11 mouse cellular contexts compared by ENCODE assay signal in genomic region chr4:141600364-141600763, GRCm38 (mm10). TPM values are rescaled to one million over a fixed set of nuclear protein-coding genes. Genes with fewer than 3 reads are reported as not detected.
DNase-seq lines count a peak whose midpoint lies in the region; ATAC-seq lines count a peak whose summit lies in the region.
"Had no signal": no experiment of that assay in that cellular context is flagged by ENCODE, and none has a peak within 500 bp of the region (broad histone marks: within the 10 kb centered on the region; RNA-seq: fewer than 3 reads in every experiment).

No protein-coding gene starts in this region.

- WGBS in lung, embryonic 16.5 days: 46% methylated on average over 6 of the region's 6 CpGs
- 43% methylated on average over 6 of the region's 6 CpGs for WGBS in heart, embryonic 14.5 days
- 39% methylated on average over 6 of the region's 6 CpGs for WGBS in limb, embryonic 13.5 days
- 30% methylated on average over 6 of the region's 6 CpGs for WGBS in stomach, embryonic 16.5 days

- H3K4me3 ChIP-seq in lung, embryonic 16.5 days (ENCODE audit: low read length): no peak overlapping the region
- peak overlapping the region in 1 of 2 experiments; percentile 62; a peak in 1 of 4 replicates for H3K4me3 ChIP-seq in heart, embryonic 14.5 days (ENCODE audit: control insufficient read depth in 1 of 2, insufficient read depth in 1 of 2, low read depth in 1 of 2, low read length in 2 of 2)
- H3K4me3 ChIP-seq in limb, embryonic 13.5 days: no peak overlapping the region
- H3K4me3 ChIP-seq in stomach, embryonic 16.5 days (replicated peaks; ENCODE audit: low read length): no peak overlapping the region

- no peak overlapping the region for H3K9ac ChIP-seq in lung, embryonic 16.5 days (ENCODE audit: low read length)
- peak overlapping the region; percentile 82; the same call in 1 of the 2 replicates for H3K9ac ChIP-seq in heart, embryonic 14.5 days (ENCODE audit: low read length)
- H3K9ac ChIP-seq in limb, embryonic 13.5 days: no peak overlapping the region
- 0 out of 2 replicates have a peak overlapping the region, but pooled peaks have one; percentile 34 for H3K9ac ChIP-seq in stomach, embryonic 16.5 days (ENCODE audit: low read length)

- no peak for ATAC-seq in lung, embryonic 16.5 days (ENCODE audit: low read depth)
- no peak for ATAC-seq in heart, embryonic 14.5 days (ENCODE audit: insufficient number of reproducible peaks, insufficient read depth, low FRiP score, low read depth)
- ATAC-seq in limb, embryonic 13.5 days (ENCODE audit: low FRiP score, low read depth): no peak
- no peak for ATAC-seq in stomach, embryonic 16.5 days (ENCODE audit: insufficient read depth, low FRiP score)

- DNase-seq in lung, postnatal 14 days: no peak
- DNase-seq in gastrocnemius, postnatal 10 days: no peak
- no peak for DNase-seq in cerebellum, adult 9-10 months
- no peak for DNase-seq in thymus, postnatal 0 days (ENCODE audit: low spot score)
- DNase-seq: cerebellum, adult 11-12 months; thymus, adult 18-20 months had no signal

- H3K36me3 ChIP-seq in lung, embryonic 16.5 days (ENCODE audit: control insufficient read depth, insufficient read depth, low read length): no peaks in the 10 kb centered on the region
- H3K36me3 ChIP-seq in heart, embryonic 14.5 days (ENCODE audit: control insufficient read depth, insufficient read depth, low read length): peaks cover 6% of the 10 kb centered on the region
- peaks cover 8% of the 10 kb centered on the region for H3K36me3 ChIP-seq in limb, embryonic 13.5 days
- no peaks in the 10 kb centered on the region for H3K36me3 ChIP-seq in stomach, embryonic 16.5 days (ENCODE audit: control insufficient read depth, insufficient read depth, low read length)

- H3K9me3 ChIP-seq in lung, embryonic 16.5 days (ENCODE audit: control insufficient read depth, low read length): no peaks in the 10 kb centered on the region
- H3K9me3 ChIP-seq in heart, embryonic 14.5 days (ENCODE audit: control insufficient read depth, low read length): no peaks in the 10 kb centered on the region
- no peaks in the 10 kb centered on the region for H3K9me3 ChIP-seq in limb, embryonic 13.5 days
- H3K9me3 ChIP-seq in stomach, embryonic 16.5 days (replicated peaks; ENCODE audit: control insufficient read depth, low read length): no peaks in the 10 kb centered on the region

- H3K4me1 ChIP-seq in lung, embryonic 16.5 days (replicated peaks; ENCODE audit: control insufficient read depth, insufficient read depth, low read length): peaks cover 42% of the 10 kb centered on the region
- H3K4me1 ChIP-seq in heart, embryonic 14.5 days (ENCODE audit: control insufficient read depth in 2 of 2, insufficient read depth in 2 of 2, low read length in 2 of 2): peaks cover 38 to 55% of the 10 kb centered on the region in 2 experiments
- H3K4me1 ChIP-seq in limb, embryonic 13.5 days: peaks cover 31% of the 10 kb centered on the region
- peaks cover 34% of the 10 kb centered on the region for H3K4me1 ChIP-seq in stomach, embryonic 16.5 days (ENCODE audit: control insufficient read depth, insufficient read depth, low read length)

- no peaks in the 10 kb centered on the region for H3K27me3 ChIP-seq in lung, embryonic 16.5 days (ENCODE audit: control insufficient read depth, insufficient read depth, low read depth, low read length)
- H3K27me3 ChIP-seq in heart, embryonic 14.5 days (ENCODE audit: control insufficient read depth, insufficient read depth, low read length): no peaks in the 10 kb centered on the region
- H3K27me3 ChIP-seq in limb, embryonic 13.5 days: no peaks in the 10 kb centered on the region
- no peaks in the 10 kb centered on the region for H3K27me3 ChIP-seq in stomach, embryonic 16.5 days (ENCODE audit: control insufficient read depth, insufficient read depth, low read length)
- H3K27me3 ChIP-seq: Patski had no signal

- peak overlapping the region; percentile 55; the same call in 1 of the 2 replicates for H3K27ac ChIP-seq in lung, embryonic 16.5 days (ENCODE audit: low read length)
- peak overlapping the region; percentile 29 to 76; a peak in 1 of 4 replicates for H3K27ac ChIP-seq in heart, embryonic 14.5 days (replicated peaks in 1 of 2; ENCODE audit: control insufficient read depth in 1 of 2, insufficient read depth in 1 of 2, low read depth in 2 of 2, low read length in 2 of 2)
- H3K27ac ChIP-seq in limb, embryonic 13.5 days: peak overlapping the region; percentile 84; the same call in 1 of the 2 replicates
- H3K27ac ChIP-seq in stomach, embryonic 16.5 days (ENCODE audit: low read length): peak overlapping the region; percentile 92

- no peak overlapping the region for H3K4me2 ChIP-seq in lung, embryonic 16.5 days (ENCODE audit: low read depth, low read length)
- peak overlapping the region; percentile 63; the same call in 1 of the 2 replicates for H3K4me2 ChIP-seq in heart, embryonic 14.5 days (ENCODE audit: low read length)
- H3K4me2 ChIP-seq in limb, embryonic 13.5 days (replicated peaks): peak overlapping the region; percentile 85
- peak overlapping the region; percentile 89; the same call in 1 of the 2 replicates for H3K4me2 ChIP-seq in stomach, embryonic 16.5 days (ENCODE audit: low read depth, low read length)

RNA-seq across cellular contexts. Expression of gene Fblim1, which starts 5.5 kb away (rescaled TPM):
- polyA plus RNA-seq in lung, embryonic 16.5 days (2015; fragmentation: Nextera tagmentation; extraction: Ambion mirVana): 71.4 and 76.1 TPM in 2 replicates
- 45.2 and 45.7 TPM in 2 replicates for polyA plus RNA-seq in heart, embryonic 14.5 days (2014; fragmentation: Nextera tagmentation; extraction: Ambion mirVana)
- polyA plus RNA-seq in limb, embryonic 13.5 days (2015; fragmentation: Nextera tagmentation; extraction: Ambion mirVana): 62.4 and 67.7 TPM in 2 replicates
- 77.2 and 85.0 TPM in 2 replicates for polyA plus RNA-seq in stomach, embryonic 16.5 days (2015; fragmentation: Nextera tagmentation; extraction: Ambion mirVana)
- total RNA-seq in gastrocnemius, postnatal 10 days (2021): 1 to 10 TPM; 3.8 to 6.6 TPM
- 2.4 and 3.9 TPM in 2 replicates for polyA plus RNA-seq in thymus, postnatal 0 days (2015; fragmentation: Nextera tagmentation; extraction: Ambion mirVana)

RNA-seq across cellular contexts. Expression of gene Tmem82, which starts 18.1 kb away (rescaled TPM):
- polyA plus RNA-seq in lung, embryonic 16.5 days (2015; fragmentation: Nextera tagmentation; extraction: Ambion mirVana): 0.99 and 1.1 TPM in 2 replicates
- polyA plus RNA-seq in heart, embryonic 14.5 days (2014; fragmentation: Nextera tagmentation; extraction: Ambion mirVana): 0.19 and 0.43 TPM in 2 replicates
- 0.38 and 0.66 TPM in 2 replicates for polyA plus RNA-seq in limb, embryonic 13.5 days (2015; fragmentation: Nextera tagmentation; extraction: Ambion mirVana)
- polyA plus RNA-seq in stomach, embryonic 16.5 days (2015; fragmentation: Nextera tagmentation; extraction: Ambion mirVana): 2.7 and 3.8 TPM in 2 replicates
- 1 to 10 TPM; 1.7 to 2.2 TPM for total RNA-seq in gastrocnemius, postnatal 10 days (2021)
- polyA plus RNA-seq in thymus, postnatal 0 days (2015; fragmentation: Nextera tagmentation; extraction: Ambion mirVana): 0.23 and 0.33 TPM in 2 replicates

RNA-seq across cellular contexts. Expression of gene Slc25a34, which starts 23.3 kb away (rescaled TPM):
- polyA plus RNA-seq in lung, embryonic 16.5 days (2015; fragmentation: Nextera tagmentation; extraction: Ambion mirVana): 0.18 and 0.20 TPM in 2 replicates
- 0.09 and 0.19 TPM in 2 replicates for polyA plus RNA-seq in heart, embryonic 14.5 days (2014; fragmentation: Nextera tagmentation; extraction: Ambion mirVana)
- polyA plus RNA-seq in limb, embryonic 13.5 days (2015; fragmentation: Nextera tagmentation; extraction: Ambion mirVana): not detected in 2 replicates
- 0.62 and 1.6 TPM in 2 replicates for polyA plus RNA-seq in stomach, embryonic 16.5 days (2015; fragmentation: Nextera tagmentation; extraction: Ambion mirVana)
- total RNA-seq in gastrocnemius, postnatal 10 days (2021): 10 to 100 TPM; 10.5 to 12.8 TPM
- polyA plus RNA-seq in thymus, postnatal 0 days (2015; fragmentation: Nextera tagmentation; extraction: Ambion mirVana): 0.08 TPM in 1 of 2 replicates, not detected in the other

Comparison
In these comparisons a context has a peak if more than half of its experiments do, and no peak if none do; other contexts are left out.
1. H3K9ac ChIP-seq: peak in heart, embryonic 14.5 days (single experiment) and stomach, embryonic 16.5 days (single experiment); none in lung, embryonic 16.5 days (single experiment) and limb, embryonic 13.5 days (single experiment).
2. Peak in every context shown above with its lines, with median percentiles within 50 percentile points of each other: H3K27ac ChIP-seq.